Mouse (Mus musculus): Measurements from ENCODE around the gene Crtap. TPM values are rescaled to one million over a fixed set of nuclear protein-coding genes. Genes with fewer than 3 reads are reported as not detected.
A peak's percentile ranks its signal among the peaks of the same experiment; 100 is the strongest.

Crtap gene
- polyA plus RNA-seq, 1 experiment from 2014 or later: 63.4 TPM

DNA sequence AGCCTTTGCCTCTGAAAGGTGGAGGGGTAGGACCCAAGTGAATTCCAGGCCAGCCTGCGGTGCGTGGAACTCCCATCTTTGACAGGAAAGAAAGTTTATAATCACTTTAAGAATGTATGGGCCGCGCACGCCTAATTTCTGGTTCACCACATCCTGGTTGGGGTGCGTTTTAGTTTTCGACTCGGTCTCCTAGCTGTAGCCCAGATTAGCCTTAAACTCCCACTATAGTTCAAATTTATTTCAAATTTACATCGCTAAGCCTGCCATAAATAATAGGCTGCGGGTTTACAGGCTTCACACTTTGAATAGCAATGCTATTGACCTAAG is 237 bp upstream of the Crtap start:
- H3K36me3 ChIP-seq (replicated peaks; ENCODE audit: control insufficient read depth, insufficient read depth, low read depth, low read length): no peaks in the 10 kb centered on the region
- peak overlapping the region; percentile 91 for H3K9ac ChIP-seq (replicated peaks; ENCODE audit: low read length)
- H3K9me3 ChIP-seq (replicated peaks; ENCODE audit: control insufficient read depth, low read length): no peaks in the 10 kb centered on the region
- H3K4me3 ChIP-seq (ENCODE audit: low read depth, low read length): peak overlapping the region; percentile 83
- peak overlapping the region; percentile 88 for H3K4me2 ChIP-seq (ENCODE audit: low read depth, low read length)
- ATAC-seq (replicated peaks; ENCODE audit: insufficient number of reproducible peaks, low FRiP score, low TSS enrichment, low read depth) (no peak), DNase-seq (ENCODE audit: low spot score) (no peak)
- H3K27ac ChIP-seq (replicated peaks; ENCODE audit: low read depth, low read length): no peak overlapping the region
- H3K27me3 ChIP-seq (ENCODE audit: control insufficient read depth, insufficient read depth, low read length): no peaks in the 10 kb centered on the region
- WGBS: 4% methylated on average over 10 of the region's 10 CpGs
- H3K4me1 ChIP-seq (ENCODE audit: control insufficient read depth, insufficient read depth, low read length): no peaks in the 10 kb centered on the region; the same call in 1 of the 2 replicates

DNA sequence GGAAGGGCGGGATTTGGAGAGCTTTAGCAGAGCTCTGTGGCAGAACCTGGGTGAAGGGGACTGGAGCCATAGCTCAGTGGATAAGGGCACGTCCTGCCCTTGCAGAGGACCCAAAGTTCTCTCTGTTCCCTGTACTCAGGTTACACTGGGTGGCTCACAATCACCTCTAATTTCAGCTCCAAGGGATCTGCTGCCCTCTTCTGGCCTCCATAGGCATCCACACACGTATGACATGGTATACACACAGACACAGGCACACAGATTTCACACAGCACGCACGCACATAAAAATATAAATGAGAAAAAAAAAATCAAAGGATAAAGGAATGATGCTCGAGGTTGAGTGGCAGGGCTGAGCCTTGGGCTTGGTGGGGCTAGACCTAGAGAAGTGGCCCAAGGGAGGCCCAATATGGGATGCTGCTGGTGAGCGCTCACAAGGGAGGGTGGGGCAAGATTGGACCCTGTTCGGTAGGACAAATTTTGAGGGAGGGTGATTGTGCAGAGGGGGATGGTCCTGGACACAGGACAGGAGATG is 1.0 kb downstream of the Crtap start:
- no peaks in the 10 kb centered on the region for H3K27me3 ChIP-seq (ENCODE audit: control insufficient read depth, insufficient read depth, low read length)
- H3K36me3 ChIP-seq (replicated peaks; ENCODE audit: control insufficient read depth, insufficient read depth, low read depth, low read length): no peaks in the 10 kb centered on the region
- H3K9ac ChIP-seq (replicated peaks; ENCODE audit: low read length): no peak overlapping the region
- no peaks in the 10 kb centered on the region; the same call in 1 of the 2 replicates for H3K4me1 ChIP-seq (ENCODE audit: control insufficient read depth, insufficient read depth, low read length)
- no peaks in the 10 kb centered on the region for H3K9me3 ChIP-seq (replicated peaks; ENCODE audit: control insufficient read depth, low read length)
- H3K27ac ChIP-seq (replicated peaks; ENCODE audit: low read depth, low read length): peak overlapping the region; percentile 32; the same call in 1 of the 2 replicates
- H3K4me2 ChIP-seq (ENCODE audit: low read depth, low read length): peak overlapping the region; percentile 88
- 73% methylated on average over 8 of the region's 8 CpGs for WGBS
- ATAC-seq (replicated peaks; ENCODE audit: insufficient number of reproducible peaks, low FRiP score, low TSS enrichment, low read depth) (peak; percentile 45), DNase-seq (ENCODE audit: low spot score) (peak; percentile 43)
- peak overlapping the region; percentile 83 for H3K4me3 ChIP-seq (ENCODE audit: low read depth, low read length)

DNA sequence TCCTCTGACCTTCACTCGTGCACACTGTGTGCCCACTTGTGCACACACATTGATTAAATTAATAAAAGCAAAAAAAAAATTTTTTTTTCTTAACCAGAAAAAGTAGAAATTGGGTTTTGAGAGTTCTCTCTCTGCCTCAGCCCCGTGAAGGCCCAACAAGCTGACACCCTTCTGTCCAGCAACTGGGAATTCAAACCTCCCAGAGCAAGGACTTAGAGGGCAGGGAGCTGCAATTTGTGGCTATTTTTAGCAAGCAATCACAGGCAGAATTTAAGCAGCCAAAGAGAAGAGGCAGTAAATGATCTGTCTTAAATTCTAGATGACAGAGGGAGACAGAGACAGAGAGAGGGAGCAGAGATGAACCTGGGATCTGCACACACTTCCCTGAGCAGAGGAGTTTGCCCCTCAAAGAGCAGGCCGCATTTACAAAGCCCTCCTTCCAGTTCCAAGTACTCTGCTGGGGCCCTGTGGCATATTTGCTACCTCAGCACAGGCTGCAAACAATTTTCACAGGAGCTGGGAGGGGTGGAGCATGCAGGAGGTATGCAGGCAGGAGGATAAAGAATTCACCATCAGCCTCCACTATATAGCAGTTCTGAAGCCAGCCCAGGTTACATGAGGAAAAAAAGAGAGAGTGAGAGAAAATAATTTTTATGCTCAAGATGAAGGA is 1.6 kb downstream of the Crtap start:
- H3K4me2 ChIP-seq (ENCODE audit: low read depth, low read length): no peak overlapping the region
- H3K36me3 ChIP-seq (replicated peaks; ENCODE audit: control insufficient read depth, insufficient read depth, low read depth, low read length): no peaks in the 10 kb centered on the region
- H3K4me3 ChIP-seq (ENCODE audit: low read depth, low read length): no peak overlapping the region
- H3K27me3 ChIP-seq (ENCODE audit: control insufficient read depth, insufficient read depth, low read length): no peaks in the 10 kb centered on the region
- H3K9me3 ChIP-seq (replicated peaks; ENCODE audit: control insufficient read depth, low read length): no peaks in the 10 kb centered on the region
- H3K27ac ChIP-seq (replicated peaks; ENCODE audit: low read depth, low read length): peak overlapping the region; percentile 32; the same call in 1 of the 2 replicates
- no peak for ATAC-seq (replicated peaks; ENCODE audit: insufficient number of reproducible peaks, low FRiP score, low TSS enrichment, low read depth)
- no peaks in the 10 kb centered on the region; the same call in 1 of the 2 replicates for H3K4me1 ChIP-seq (ENCODE audit: control insufficient read depth, insufficient read depth, low read length)
- peak; percentile 30 for DNase-seq (ENCODE audit: low spot score)
- no peak overlapping the region for H3K9ac ChIP-seq (replicated peaks; ENCODE audit: low read length)
- WGBS: 64% methylated on average over 3 of the region's 3 CpGs

GRCm38 (mm10) chr9:114388288-114388687 is 2.2 kb downstream of the Crtap start:
- H3K9ac ChIP-seq (replicated peaks; ENCODE audit: low read length): no peak overlapping the region
- no peak for ATAC-seq (replicated peaks; ENCODE audit: insufficient number of reproducible peaks, low FRiP score, low TSS enrichment, low read depth)

DNA sequence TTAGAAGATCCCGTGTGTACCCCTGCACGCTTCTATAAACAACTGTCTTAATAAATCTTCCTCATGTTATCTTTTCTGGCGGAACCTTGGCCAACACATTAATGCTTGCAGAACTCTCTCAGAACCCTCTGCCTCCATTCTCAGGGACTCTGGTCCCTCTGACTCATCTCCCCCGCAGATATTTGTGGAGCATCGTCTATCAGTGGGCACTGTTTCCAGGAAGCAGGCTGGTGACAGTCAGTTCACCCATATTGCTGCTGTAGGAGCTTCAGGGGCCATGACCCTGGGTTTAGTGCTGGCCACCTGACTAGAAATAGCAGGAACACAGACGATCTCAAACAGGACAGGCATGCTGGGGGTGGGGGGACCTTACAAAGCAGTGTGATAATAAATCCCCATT is 3.4 kb downstream of the Crtap start:
- H3K9me3 ChIP-seq (replicated peaks; ENCODE audit: control insufficient read depth, low read length): no peaks in the 10 kb centered on the region
- DNase-seq (ENCODE audit: low spot score) (no peak), ATAC-seq (replicated peaks; ENCODE audit: insufficient number of reproducible peaks, low FRiP score, low TSS enrichment, low read depth) (no peak)
- H3K4me1 ChIP-seq (ENCODE audit: control insufficient read depth, insufficient read depth, low read length): no peaks in the 10 kb centered on the region; the same call in 1 of the 2 replicates
- no peak overlapping the region for H3K9ac ChIP-seq (replicated peaks; ENCODE audit: low read length)
- WGBS: 75% methylated on average over 6 of the region's 6 CpGs
- H3K27me3 ChIP-seq (ENCODE audit: control insufficient read depth, insufficient read depth, low read length): no peaks in the 10 kb centered on the region
- no peaks in the 10 kb centered on the region for H3K36me3 ChIP-seq (replicated peaks; ENCODE audit: control insufficient read depth, insufficient read depth, low read depth, low read length)
- no peak overlapping the region for H3K27ac ChIP-seq (replicated peaks; ENCODE audit: low read depth, low read length)
- H3K4me2 ChIP-seq (ENCODE audit: low read depth, low read length): no peak overlapping the region
- no peak overlapping the region for H3K4me3 ChIP-seq (ENCODE audit: low read depth, low read length)

More at GRCm38 (mm10) chr9:114388288-114388687, 2.2 kb downstream of the Crtap start:
- Histone ChIP-seq H3K4me1 (ENCODE audit: control insufficient read depth, insufficient read depth, low read length) (no peaks in the 10 kb centered on the region; the same call in 1 of the 2 replicates), H3K27ac (replicated peaks; ENCODE audit: low read depth, low read length) (no peak overlapping the region), H3K27me3 (ENCODE audit: control insufficient read depth, insufficient read depth, low read length) (no peaks in the 10 kb centered on the region), H3K36me3 (replicated peaks; ENCODE audit: control insufficient read depth, insufficient read depth, low read depth, low read length) (no peaks in the 10 kb centered on the region), H3K4me3 (ENCODE audit: low read depth, low read length) (no peak overlapping the region), H3K4me2 (ENCODE audit: low read depth, low read length) (no peak overlapping the region), H3K9me3 (replicated peaks; ENCODE audit: control insufficient read depth, low read length) (no peaks in the 10 kb centered on the region)
- DNase-seq (ENCODE audit: low spot score): no peak
- 81% methylated on average over 8 of the region's 8 CpGs for WGBS

DNA sequence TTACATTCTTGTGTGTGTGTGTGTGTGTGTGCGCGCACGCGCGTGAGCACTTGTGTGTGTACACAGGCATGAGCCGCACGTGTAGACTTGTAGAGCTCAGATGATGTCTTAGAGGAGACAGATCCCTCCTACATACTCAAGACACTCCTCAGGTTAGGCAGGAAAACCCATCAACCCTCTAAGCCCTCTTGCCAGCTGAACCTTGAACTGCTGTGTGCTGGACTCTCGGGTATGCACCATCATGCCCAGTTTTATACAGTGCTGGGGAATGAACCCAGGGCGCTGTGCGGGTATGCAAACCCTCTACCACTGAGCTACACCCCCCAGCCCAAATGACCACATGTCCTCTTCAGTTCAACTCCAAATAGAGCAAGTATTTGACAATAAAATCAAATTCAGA is 5.3 kb downstream of the Crtap start:
- 96% methylated on average over 10 of the region's 10 CpGs for WGBS
- H3K9ac ChIP-seq (replicated peaks; ENCODE audit: low read length): no peak overlapping the region
- DNase-seq (ENCODE audit: low spot score) (no peak), ATAC-seq (replicated peaks; ENCODE audit: insufficient number of reproducible peaks, low FRiP score, low TSS enrichment, low read depth) (no peak)
- no peak overlapping the region for H3K4me2 ChIP-seq (ENCODE audit: low read depth, low read length)
- H3K27me3 ChIP-seq (ENCODE audit: control insufficient read depth, insufficient read depth, low read length): no peaks in the 10 kb centered on the region
- no peak overlapping the region for H3K4me3 ChIP-seq (ENCODE audit: low read depth, low read length)
- no peaks in the 10 kb centered on the region; the same call in 1 of the 2 replicates for H3K4me1 ChIP-seq (ENCODE audit: control insufficient read depth, insufficient read depth, low read length)
- no peak overlapping the region for H3K27ac ChIP-seq (replicated peaks; ENCODE audit: low read depth, low read length)
- no peaks in the 10 kb centered on the region for H3K36me3 ChIP-seq (replicated peaks; ENCODE audit: control insufficient read depth, insufficient read depth, low read depth, low read length)
- H3K9me3 ChIP-seq (replicated peaks; ENCODE audit: control insufficient read depth, low read length): no peaks in the 10 kb centered on the region

DNA sequence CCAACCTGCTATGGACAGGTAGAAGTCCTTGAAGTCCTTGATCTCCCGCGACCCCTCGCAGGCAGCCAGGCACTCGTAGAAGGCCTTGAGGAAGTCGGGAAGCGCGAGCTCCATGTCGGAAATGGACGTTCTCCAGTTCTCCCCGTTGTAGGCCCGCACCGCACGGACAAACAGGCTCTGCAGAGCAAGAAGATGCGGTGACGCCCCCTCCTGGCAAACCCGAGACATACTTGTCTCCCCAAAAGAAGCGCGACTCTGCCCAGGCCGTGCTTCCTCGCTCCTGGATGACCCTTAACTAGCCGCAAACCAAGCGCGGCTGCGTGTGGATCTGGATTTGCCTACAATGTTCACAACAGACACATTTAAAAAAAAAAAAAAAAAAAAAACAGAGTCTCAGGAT is 5.8 kb downstream of the Crtap start:
- Histone ChIP-seq H3K4me1 (ENCODE audit: control insufficient read depth, insufficient read depth, low read length) (no peaks in the 10 kb centered on the region; the same call in 1 of the 2 replicates), H3K9ac (replicated peaks; ENCODE audit: low read length) (no peak overlapping the region), H3K4me2 (ENCODE audit: low read depth, low read length) (no peak overlapping the region), H3K36me3 (replicated peaks; ENCODE audit: control insufficient read depth, insufficient read depth, low read depth, low read length) (no peaks in the 10 kb centered on the region), H3K27me3 (ENCODE audit: control insufficient read depth, insufficient read depth, low read length) (no peaks in the 10 kb centered on the region), H3K4me3 (ENCODE audit: low read depth, low read length) (no peak overlapping the region), H3K9me3 (replicated peaks; ENCODE audit: control insufficient read depth, low read length) (no peaks in the 10 kb centered on the region), H3K27ac (replicated peaks; ENCODE audit: low read depth, low read length) (no peak overlapping the region)
- WGBS: 92% methylated on average over 24 of the region's 24 CpGs
- no peak for ATAC-seq (replicated peaks; ENCODE audit: insufficient number of reproducible peaks, low FRiP score, low TSS enrichment, low read depth)
- no peak for DNase-seq (ENCODE audit: low spot score)

DNA sequence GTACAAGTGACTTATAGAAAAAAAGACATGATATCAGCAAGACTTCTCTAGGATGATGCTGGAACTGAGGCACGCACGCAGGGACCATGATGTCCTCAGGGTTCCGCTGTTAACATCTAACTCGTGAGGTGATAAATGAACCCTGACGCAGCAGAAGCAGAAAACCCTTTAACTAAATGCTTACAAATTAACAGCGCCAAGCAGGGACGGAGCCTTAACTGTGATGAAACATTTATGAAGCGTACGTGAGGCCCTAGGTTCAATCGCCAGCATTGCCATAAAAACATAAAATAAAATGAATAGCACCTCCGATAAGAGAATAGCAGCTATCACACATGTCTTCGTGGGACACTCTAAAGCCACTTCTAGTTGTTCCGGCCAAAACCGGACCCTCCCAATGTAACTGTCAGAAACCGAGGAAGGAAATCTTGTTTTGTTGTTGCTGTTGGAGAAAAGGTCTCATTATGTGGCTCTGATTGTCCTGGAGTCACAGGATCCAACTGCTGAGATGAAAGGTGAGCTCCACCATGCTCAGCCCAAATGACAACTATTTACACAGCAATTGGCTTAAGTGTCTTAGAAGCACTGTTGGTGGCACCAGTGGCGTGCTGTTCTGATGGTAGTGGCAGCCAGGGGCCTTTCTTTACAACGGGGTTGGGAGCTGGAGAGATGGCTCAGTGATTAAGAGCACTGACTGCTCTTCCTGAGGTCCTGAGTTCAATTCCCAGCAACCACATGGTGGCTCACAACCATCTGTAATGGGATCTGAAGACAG is 7.4 kb downstream of the Crtap start:
- Histone ChIP-seq H3K4me3 (ENCODE audit: low read depth, low read length) (no peak overlapping the region), H3K27me3 (ENCODE audit: control insufficient read depth, insufficient read depth, low read length) (no peaks in the 10 kb centered on the region)

More for the DNA sequence above, 7.4 kb downstream of the Crtap start:
- Histone ChIP-seq H3K9me3 (replicated peaks; ENCODE audit: control insufficient read depth, low read length) (no peaks in the 10 kb centered on the region), H3K4me2 (ENCODE audit: low read depth, low read length) (no peak overlapping the region), H3K9ac (replicated peaks; ENCODE audit: low read length) (no peak overlapping the region), H3K36me3 (replicated peaks; ENCODE audit: control insufficient read depth, insufficient read depth, low read depth, low read length) (no peaks in the 10 kb centered on the region), H3K4me1 (ENCODE audit: control insufficient read depth, insufficient read depth, low read length) (no peaks in the 10 kb centered on the region), H3K27ac (replicated peaks; ENCODE audit: low read depth, low read length) (no peak overlapping the region)
- WGBS: 89% methylated on average over 17 of the region's 17 CpGs
- no peak for DNase-seq (ENCODE audit: low spot score)
- ATAC-seq (replicated peaks; ENCODE audit: insufficient number of reproducible peaks, low FRiP score, low TSS enrichment, low read depth): no peak
